Comparison of ENCODE assay signal across 8 mouse cellular contexts in genomic region chr5:72855685-72856124, GRCm38 (mm10). TPM values are rescaled to one million over a fixed set of nuclear protein-coding genes. Genes with fewer than 3 reads are reported as not detected.
DNase-seq lines count a peak whose midpoint lies in the region; ATAC-seq and TF ChIP-seq lines count a peak whose summit lies in the region.

No protein-coding gene starts in this region.

- TF ChIP-seq POLR2A in kidney, adult 2 months (IDR thresholded peaks at IDR 0.05; ENCODE audit: low read depth, low read length), result no peak

- DNase-seq in adrenal gland, adult 2 months, result peak; percentile 92
- DNase-seq in cerebellum, postnatal 10 days, result peak; percentile 88 to 95
- peak; percentile 93 to 95 for DNase-seq in heart, adult 18-20 months
- peak; percentile 71 for DNase-seq in kidney, adult 2 months
- peak; percentile 60 to 88 for DNase-seq in left cerebral cortex, postnatal 25 days (ENCODE audit: low spot score in 2 of 2)
- DNase-seq in natural killer cell, adult 2 months (ENCODE audit: low spot score in 2 of 2), result no peak

- H3K27ac ChIP-seq in kidney, adult 2 months (ENCODE audit: insufficient read depth, low read depth, low read length), result no peak overlapping the region
- H3K27ac ChIP-seq in neural tube, embryonic 15.5 days (replicated peaks), result peak overlapping the region; percentile 68

- no peak overlapping the region for H3K4me3 ChIP-seq in kidney, adult 2 months (ENCODE audit: insufficient read depth, low read depth, low read length)
- H3K4me3 ChIP-seq in neural tube, embryonic 15.5 days (replicated peaks), result no peak overlapping the region

- no peaks in the 10 kb centered on the region for H3K27me3 ChIP-seq in kidney, adult 2 months (replicated peaks; ENCODE audit: control insufficient read depth, insufficient read depth, low read length)
- H3K27me3 ChIP-seq in neural tube, embryonic 15.5 days (replicated peaks), result no peaks in the 10 kb centered on the region

- H3K4me2 ChIP-seq in neural tube, embryonic 15.5 days, result no peak overlapping the region

- no peaks in the 10 kb centered on the region for H3K9me3 ChIP-seq in neural tube, embryonic 15.5 days (replicated peaks)

- no peak for TF ChIP-seq CTCF in kidney, adult 2 months (conservative IDR thresholded peaks at IDR 0.05; ENCODE audit: insufficient read depth, insufficient read length, low read depth, low read length)

- intact Hi-C loops in left cerebral cortex, postnatal 25 days (cut with DNase I), result no loop called here

- H3K9ac ChIP-seq in neural tube, embryonic 15.5 days (replicated peaks), result no peak overlapping the region

- WGBS in kidney, adult 2 months, result 29% methylated on average over 3 of the region's 3 CpGs
- 12% methylated on average over 3 of the region's 3 CpGs for WGBS in neural tube, embryonic 15.5 days

- peak; percentile 85 for ATAC-seq in neural tube, embryonic 15.5 days (ENCODE audit: low FRiP score)
- no peak for ATAC-seq in granulocyte monocyte progenitor cell, adult 5-6 weeks (replicated peaks; ENCODE audit: poor library complexity, severe bottlenecking)

- H3K4me1 ChIP-seq in kidney, adult 2 months (ENCODE audit: control insufficient read depth, insufficient read depth, low read length), result peaks cover 4% of the 10 kb centered on the region
- H3K4me1 ChIP-seq in neural tube, embryonic 15.5 days, result 0 out of 2 replicates have a peak, but pooled peaks cover 3% of the 10 kb centered on the region

- no peaks in the 10 kb centered on the region for H3K36me3 ChIP-seq in kidney, adult 2 months (ENCODE audit: control insufficient read depth, insufficient read depth, low read length)
- H3K36me3 ChIP-seq in neural tube, embryonic 15.5 days, result no peaks in the 10 kb centered on the region

RNA-seq across cellular contexts. Expression of gene Tec, which starts 12.6 kb away (rescaled TPM):
- total RNA-seq in adrenal gland, adult 2 months (2021), result 1 to 10 TPM; 2.9 to 3.1 TPM
- 0.26 and 0.51 TPM in 2 replicates for polyA plus RNA-seq in adrenal gland, adult 2 months (2012; rRNA removed)
- total RNA-seq in heart, adult 18-20 months (2021), result 10 to 100 TPM; 15.0 to 16.8 TPM
- polyA plus RNA-seq in kidney, adult 2 months (2012; rRNA removed), result 7.8 and 8.1 TPM in 2 replicates
- total RNA-seq in left cerebral cortex, postnatal 25 days (2021), result 1 to 10 TPM; 3.0 to 3.7 TPM
- 8.8 and 11.5 TPM in 2 replicates for polyA plus RNA-seq in neural tube, embryonic 15.5 days (2015; fragmentation: Nextera tagmentation; extraction: Ambion mirVana)
- total RNA-seq in granulocyte monocyte progenitor cell, adult 5-6 weeks (2014; fragmentation: Nextera tagmentation), result 36.0 and 42.9 TPM in 2 replicates
- total RNA-seq in granulocyte monocyte progenitor cell, adult 5-6 weeks (2017), result 33.9 and 39.8 TPM in 2 replicates

RNA-seq across cellular contexts. Expression of gene Slain2, which starts 58.4 kb away (rescaled TPM):
- 10 to 100 TPM; 52.5 to 83.4 TPM for total RNA-seq in adrenal gland, adult 2 months (2021)
- polyA plus RNA-seq in adrenal gland, adult 2 months (2012; rRNA removed), result 13.8 and 15.9 TPM in 2 replicates
- total RNA-seq in heart, adult 18-20 months (2021), result 100 to 1,000 TPM; 138 to 147 TPM
- 23.4 and 24.3 TPM in 2 replicates for polyA plus RNA-seq in kidney, adult 2 months (2012; rRNA removed)
- total RNA-seq in left cerebral cortex, postnatal 25 days (2021), result 10 to 100 TPM; 21.2 to 21.5 TPM
- 15.0 and 15.3 TPM in 2 replicates for polyA plus RNA-seq in neural tube, embryonic 15.5 days (2015; fragmentation: Nextera tagmentation; extraction: Ambion mirVana)
- total RNA-seq in granulocyte monocyte progenitor cell, adult 5-6 weeks (2014; fragmentation: Nextera tagmentation), result 44.5 and 60.4 TPM in 2 replicates
- total RNA-seq in granulocyte monocyte progenitor cell, adult 5-6 weeks (2017), result 58.3 and 70.7 TPM in 2 replicates

Comparison
In these comparisons a context has a peak if more than half of its experiments do, and no peak if none do; other contexts are left out.
1. DNase-seq: peak in adrenal gland, adult 2 months (single experiment), cerebellum, postnatal 10 days (2 of 2), heart, adult 18-20 months (2 of 2), kidney, adult 2 months (single experiment) and left cerebral cortex, postnatal 25 days (2 of 2); none in natural killer cell, adult 2 months (0 of 2).